Mouse (Mus musculus) MN1 (cell line): ENCODE measurements at regions not wholly inside any gene's neighbourhood (a gene's known extent, or its start where the extent isn't known, plus 50 kb on each side); places are given as distances from the start of the nearest gene placed in this dataset.

ENCODE experiments used
- DNase-seq: peaks from one replicate; pipeline ENCODE4 v3.0.0-alpha.2; 2016; ENCODE audit warnings: low spot score

- DNase-seq: no peak
These were observed 547.9 kb upstream of the Lrrc6 start for GRCm38 (mm10) chr15:67048621-67049020.

GRCm38 (mm10) chr15:67048148-67048547 is 547.4 kb upstream of the Lrrc6 start:
- no peak for DNase-seq

- DNase-seq: no peak
These were observed 545.5 kb upstream of the Lrrc6 start for GRCm38 (mm10) chr15:67045920-67046804.

GRCm38 (mm10) chr15:67045329-67045728 is 544.6 kb upstream of the Lrrc6 start:
- no peak for DNase-seq

GRCm38 (mm10) chr15:67044806-67045205 is 544.1 kb upstream of the Lrrc6 start:
- DNase-seq: no peak

GRCm38 (mm10) chr15:67042131-67042530 is 541.4 kb upstream of the Lrrc6 start:
- DNase-seq: no peak

GRCm38 (mm10) chr15:67040229-67040628 is 539.5 kb upstream of the Lrrc6 start:
- DNase-seq: no peak

GRCm38 (mm10) chr15:67039421-67039907 is 538.8 kb upstream of the Lrrc6 start:
- peak; percentile 46 for DNase-seq

GRCm38 (mm10) chr15:67037647-67038046 is 536.9 kb upstream of the Lrrc6 start:
- DNase-seq: no peak

GRCm38 (mm10) chr15:67036341-67036740 is 535.6 kb upstream of the Lrrc6 start:
- no peak for DNase-seq

GRCm38 (mm10) chr15:67033936-67034335 is 533.2 kb upstream of the Lrrc6 start:
- DNase-seq: no peak

GRCm38 (mm10) chr15:67031866-67032526 is 531.3 kb upstream of the Lrrc6 start:
- no peak for DNase-seq

- DNase-seq: no peak
These were observed 530.3 kb upstream of the Lrrc6 start for GRCm38 (mm10) chr15:67030975-67031374.

GRCm38 (mm10) chr15:67028161-67028560 is 527.5 kb upstream of the Lrrc6 start:
- no peak for DNase-seq

- DNase-seq: no peak
These were observed 527.0 kb upstream of the Lrrc6 start for GRCm38 (mm10) chr15:67027751-67028150.

GRCm38 (mm10) chr15:67025746-67026145 is 525.0 kb upstream of the Lrrc6 start:
- DNase-seq: no peak

- no peak for DNase-seq
These were observed 523.7 kb upstream of the Lrrc6 start for GRCm38 (mm10) chr15:67024386-67024785.

- DNase-seq: no peak
These were observed 522.4 kb upstream of the Lrrc6 start for GRCm38 (mm10) chr15:67023081-67023480.

- no peak for DNase-seq
These were observed 520.7 kb upstream of the Lrrc6 start for GRCm38 (mm10) chr15:67021391-67021790.

GRCm38 (mm10) chr15:67019891-67020290 is 519.2 kb upstream of the Lrrc6 start:
- DNase-seq: no peak

GRCm38 (mm10) chr15:67019194-67019661 is 518.5 kb upstream of the Lrrc6 start:
- no peak for DNase-seq
